Mouse (Mus musculus) frontal cortex, postnatal 10 days (tissue): ENCODE results near the gene Gm8369.
"Not testable (repeated sequence)": the region's sequence is repeated elsewhere in the genome, so short reads cannot be mapped to it uniquely, and the experiment has no call there.

Experiments
- DNase-seq, 2 experiments: peaks; one replicate each; pipeline ENCODE4 v3.0.0; 2022; ENCODE audit warnings: low spot score in 2 of 2, mixed read lengths in 1 of 2

Gm8369 gene

GRCm38 (mm10) chr19:11516246-11516645 is 30.5 kb downstream of the Gm8369 start, which contains the start of gene Ms4a6b:
Gene Ms4a6b, plus strand, starts transcription at chr19:11516512.
- DNase-seq, result no peak

- DNase-seq, result no peak
Observed at GRCm38 (mm10) chr19:11516845-11517244, 31.1 kb downstream of the Gm8369 start.

- DNase-seq, result not testable (repeated sequence)
Observed at GRCm38 (mm10) chr19:11517373-11517772, 31.6 kb downstream of the Gm8369 start.

- DNase-seq, result not testable (repeated sequence)
Observed at GRCm38 (mm10) chr19:11518356-11518755, 32.6 kb downstream of the Gm8369 start.

- no peak for DNase-seq
Observed at GRCm38 (mm10) chr19:11520146-11520545, 34.4 kb downstream of the Gm8369 start.

- no peak for DNase-seq
Observed at GRCm38 (mm10) chr19:11533421-11533820, 47.7 kb downstream of the Gm8369 start.

GRCm38 (mm10) chr19:11533888-11534445 is 48.2 kb downstream of the Gm8369 start:
- DNase-seq, result no peak

- DNase-seq, result no peak
Observed at GRCm38 (mm10) chr19:11536593-11536992, 50.9 kb downstream of the Gm8369 start, which contains the start of gene Ms4a4d. Gene Ms4a4d, plus strand, starts transcription at chr19:11536801.

- no peak for DNase-seq
Observed at GRCm38 (mm10) chr19:11537336-11537735, 51.6 kb downstream of the Gm8369 start.

GRCm38 (mm10) chr19:11540166-11540821 is 54.6 kb downstream of the Gm8369 start:
- not testable (repeated sequence) for DNase-seq

GRCm38 (mm10) chr19:11544383-11544782 is 58.6 kb downstream of the Gm8369 start:
- not testable (repeated sequence) for DNase-seq

GRCm38 (mm10) chr19:11547911-11548310 is 62.2 kb downstream of the Gm8369 start:
- no peak for DNase-seq

GRCm38 (mm10) chr19:11554726-11555125 is 69.0 kb downstream of the Gm8369 start:
- DNase-seq, result no peak

- DNase-seq, result not testable (repeated sequence)
Observed at GRCm38 (mm10) chr19:11559560-11559959, 73.8 kb downstream of the Gm8369 start.
